Mouse (Mus musculus) liver, embryonic 13.5 days (tissue): Measurements from ENCODE around the gene Pde3a. TPM values are rescaled to one million over a fixed set of nuclear protein-coding genes. Genes with fewer than 3 reads are reported as not detected.

Source experiments
- ATAC-seq: fragments of 200-750 bp; cut with Nextera tagmentation; 2 replicates; pipeline ENCODE4 v1.8.0; 2017; ENCODE audit warnings: low read depth, mild to moderate bottlenecking, moderate number of reproducible peaks, moderate library complexity
- DNase-seq: peaks from one replicate; pipeline ENCODE4 v3.0.0; 2022
- H3K27ac ChIP-seq: fragments of 300-500 bp; sonication (generic); 2 replicates; pipeline ENCODE4 v1.5.1; 2015; ENCODE audit warnings: moderate library complexity, mild to moderate bottlenecking, inconsistent platforms
- H3K27me3 ChIP-seq: fragments of 300-500 bp; sonication (generic); 2 replicates; pipeline ENCODE4 v1.6.1; 2015; ENCODE audit warnings: mild to moderate bottlenecking, inconsistent platforms
- H3K36me3 ChIP-seq: fragments of 300-500 bp; sonication (generic); 2 replicates; pipeline ENCODE4 v1.6.1; 2015; ENCODE audit warnings: mild to moderate bottlenecking, inconsistent platforms
- H3K4me1 ChIP-seq: fragments of 300-500 bp; sonication (generic); replicated peaks from 2 replicates; pipeline ENCODE4 v1.6.1; 2015; ENCODE audit warnings: inconsistent platforms
- H3K4me2 ChIP-seq: fragments of 300-500 bp; sonication (generic); 2 replicates; pipeline ENCODE4 v1.6.1; 2015; ENCODE audit warnings: inconsistent platforms, mild to moderate bottlenecking, moderate library complexity
- H3K4me3 ChIP-seq: fragments of 300-500 bp; sonication (generic); replicated peaks from 2 replicates; pipeline ENCODE4 v1.5.1; 2015; ENCODE audit warnings: mild to moderate bottlenecking, inconsistent platforms
- H3K9ac ChIP-seq: fragments of 300-500 bp; sonication (generic); 2 replicates; pipeline ENCODE4 v1.6.1; 2015; ENCODE audit warnings: mild to moderate bottlenecking, inconsistent platforms
- H3K9me3 ChIP-seq: fragments of 300-500 bp; sonication (generic); replicated peaks from 2 replicates; pipeline ENCODE4 v1.6.1; 2016; ENCODE audit warnings: inconsistent platforms
- WGBS: fragments of 180-500 bp; shearing (Covaris S2); methylation state at CpG from one replicate; pipeline ENCODE4 v1.1.7; 2015; ENCODE audit not compliant: insufficient replicate concordance; 5-methylcytosine and 5-hydroxymethylcytosine counted together
- polyA plus RNA-seq: library from polyadenylated mRNA; unstranded; fragments of >200 nt; fragmentation: Nextera tagmentation; extraction: Ambion mirVana; gene quantifications from 2 replicates; pipeline ENCODE4 v1.2.1, GENCODE M21; 2015

Pde3a gene
- polyA plus RNA-seq, 1 experiment from 2014 or later: 1.2 TPM

DNA sequence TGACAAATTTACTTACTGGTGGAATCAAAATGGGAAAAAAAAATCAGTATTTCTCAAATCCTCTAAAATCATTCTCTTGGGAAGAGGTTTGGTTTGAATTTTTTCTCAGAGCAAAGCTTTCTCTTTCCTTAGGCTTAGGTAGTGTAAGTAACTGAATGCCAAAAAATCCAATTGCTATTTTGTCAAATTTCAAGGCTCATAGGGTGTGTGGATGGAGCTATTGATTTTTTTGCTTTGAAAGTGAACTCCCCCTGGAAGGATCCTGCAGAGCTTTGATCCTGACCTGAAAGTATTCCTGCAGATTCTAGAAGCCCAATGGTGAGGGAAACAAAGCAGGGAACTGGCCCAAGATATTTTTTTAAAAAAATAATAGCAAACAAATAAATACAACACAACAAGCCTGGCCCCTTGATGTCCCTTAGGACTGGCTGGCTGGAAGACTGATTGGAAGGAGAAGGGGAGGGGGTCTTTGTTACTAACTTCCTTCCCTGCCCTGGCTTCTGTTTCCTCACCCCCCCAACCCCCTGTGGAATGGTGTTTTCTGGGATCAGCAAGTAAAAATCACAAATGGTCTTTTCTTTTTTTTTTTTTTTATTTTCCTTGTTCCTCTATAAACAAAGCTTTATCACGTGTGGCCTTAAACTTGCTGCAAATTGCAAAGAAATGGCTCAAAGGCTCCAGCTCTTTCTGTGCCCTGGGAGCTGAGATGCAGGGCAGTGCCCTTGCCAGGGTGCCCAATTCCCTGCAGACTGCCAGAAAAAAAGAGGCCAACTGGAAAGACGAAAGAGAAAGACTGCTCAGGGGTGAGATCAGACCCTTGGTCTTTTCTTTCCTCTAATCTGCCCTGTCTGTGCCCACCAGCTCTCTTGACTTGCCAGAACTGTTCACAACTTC is 274.9 kb downstream of the Pde3a start, which contains the start of gene Slco1c1:
Gene Slco1c1 (plus strand): TSS at position 622 of the 894 bp plus-strand sequence.
- H3K4me2 ChIP-seq: no peak within 1 kb of the TSS
- WGBS: 44% methylated on average over 2 of the region's 2 CpGs
- no peak for DNase-seq

DNA sequence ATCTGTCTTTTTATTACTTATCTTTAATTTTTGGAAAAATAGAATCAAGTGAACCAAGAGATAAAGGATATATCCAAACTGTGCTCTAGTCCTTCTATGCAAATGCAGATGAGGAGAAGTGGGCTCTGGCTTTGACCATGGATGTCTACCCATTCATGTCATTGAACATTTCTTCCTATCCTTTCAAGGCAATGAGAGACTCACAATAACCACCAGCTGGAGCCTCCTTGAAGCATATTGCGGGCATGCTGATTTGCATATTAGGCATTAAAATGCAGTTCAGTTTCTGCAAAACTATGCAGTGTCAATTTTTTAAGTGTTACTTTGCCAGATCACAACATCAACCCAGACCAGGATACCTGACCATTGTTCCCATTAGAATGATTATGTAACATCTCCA is 276.7 kb downstream of the Pde3a start:
- Histone ChIP-seq H3K4me1 (no peaks in the 10 kb centered on the region), H3K9ac (no peak overlapping the region), H3K9me3 (no peaks in the 10 kb centered on the region), H3K27ac (no peak overlapping the region), H3K4me3 (no peak overlapping the region), H3K36me3 (no peaks in the 10 kb centered on the region), H3K4me2 (no peak overlapping the region), H3K27me3 (no peaks in the 10 kb centered on the region)
- WGBS: 84% methylated on average over 1 of the region's 1 CpGs
- DNase-seq (no peak), ATAC-seq (no peak)

More for the DNA sequence above, 274.9 kb downstream of the Pde3a start, which contains the start of gene Slco1c1:
- Histone ChIP-seq H3K4me3 (no peak within 1 kb of the TSS), H3K4me1 (no peaks in the 10 kb centered on the region), H3K36me3 (no peaks in the 10 kb centered on the region), H3K9ac (no peak within 1 kb of the TSS), H3K27me3 (no peaks in the 10 kb centered on the region), H3K27ac (no peak within 1 kb of the TSS), H3K9me3 (no peaks in the 10 kb centered on the region)
- no peak for ATAC-seq

DNA sequence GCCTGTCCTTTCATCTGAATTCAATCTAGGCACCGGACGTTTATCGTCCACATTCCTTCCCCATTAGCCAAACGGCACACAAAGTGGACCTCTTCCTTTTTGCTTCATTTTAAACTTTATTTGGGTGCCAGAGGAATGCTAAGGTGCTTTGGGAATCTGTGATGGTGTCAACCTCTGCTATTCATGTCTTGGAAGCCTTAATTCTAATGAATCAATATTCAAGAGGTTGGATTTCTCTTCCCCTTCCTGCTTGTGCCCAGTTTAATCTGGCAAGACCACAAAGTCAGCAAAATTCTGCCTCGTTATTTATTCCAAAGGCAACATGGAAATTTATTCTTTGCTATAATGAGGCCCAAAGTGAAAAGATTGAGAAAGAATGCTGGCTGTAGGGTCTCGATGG is 281.8 kb downstream of the Pde3a start:
- ATAC-seq (no peak), DNase-seq (no peak)
- Histone ChIP-seq H3K36me3 (no peaks in the 10 kb centered on the region), H3K27me3 (no peaks in the 10 kb centered on the region), H3K4me3 (no peak overlapping the region), H3K9ac (no peak overlapping the region), H3K4me2 (no peak overlapping the region), H3K4me1 (no peaks in the 10 kb centered on the region), H3K9me3 (no peaks in the 10 kb centered on the region), H3K27ac (no peak overlapping the region)
- 63% methylated on average over 6 of the region's 6 CpGs for WGBS

DNA sequence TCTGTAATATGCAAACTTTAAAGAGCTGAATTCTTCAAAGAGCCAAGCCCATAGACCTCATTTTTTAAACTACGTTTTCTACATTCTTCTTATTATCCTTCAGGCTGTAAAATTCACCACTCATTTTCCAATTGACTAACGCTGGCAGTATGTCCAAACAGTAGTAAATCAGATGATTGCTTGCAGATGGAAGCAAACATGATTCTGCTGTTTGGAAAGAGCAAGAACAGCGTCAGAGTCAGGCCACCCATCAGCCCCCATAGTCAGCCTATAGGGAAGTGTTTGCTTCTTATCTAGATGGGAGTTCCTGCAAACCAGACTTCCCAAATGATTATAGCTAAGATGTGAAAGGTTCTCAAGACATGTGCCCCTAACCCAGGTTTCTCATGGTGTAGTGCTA is 288.2 kb downstream of the Pde3a start:
- Histone ChIP-seq H3K27me3 (no peaks in the 10 kb centered on the region), H3K9ac (no peak overlapping the region), H3K36me3 (no peaks in the 10 kb centered on the region), H3K9me3 (no peaks in the 10 kb centered on the region), H3K4me2 (no peak overlapping the region), H3K4me3 (no peak overlapping the region), H3K27ac (no peak overlapping the region), H3K4me1 (no peaks in the 10 kb centered on the region)
- DNase-seq (no peak), ATAC-seq (no peak)
- 38% methylated on average over 3 of the region's 3 CpGs for WGBS

DNA sequence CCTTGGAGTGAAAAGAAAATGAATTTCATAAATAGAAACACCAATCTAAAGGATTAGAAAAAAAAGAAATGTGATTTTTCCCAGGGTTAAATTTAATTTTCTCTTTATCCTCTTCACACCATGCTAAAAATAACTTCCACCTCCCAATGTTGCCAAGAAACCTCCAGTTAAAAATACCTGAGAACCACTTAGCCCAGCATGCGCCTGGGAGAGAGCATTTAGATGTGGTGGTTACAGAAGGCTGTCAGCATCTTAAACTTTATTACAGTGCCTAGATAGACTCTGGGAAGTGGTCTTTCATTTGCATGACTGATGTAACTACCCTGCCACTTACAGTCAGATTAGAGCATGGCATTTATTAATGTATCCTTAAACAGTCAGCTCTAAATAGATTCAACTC is 292.1 kb downstream of the Pde3a start:
- Histone ChIP-seq H3K27ac (no peak overlapping the region), H3K4me3 (no peak overlapping the region), H3K36me3 (no peaks in the 10 kb centered on the region), H3K27me3 (no peaks in the 10 kb centered on the region), H3K9ac (no peak overlapping the region), H3K4me2 (no peak overlapping the region), H3K4me1 (no peaks in the 10 kb centered on the region), H3K9me3 (no peaks in the 10 kb centered on the region)
- ATAC-seq: no peak
- 51% methylated on average over 1 of the region's 1 CpGs for WGBS
- DNase-seq: no peak

DNA sequence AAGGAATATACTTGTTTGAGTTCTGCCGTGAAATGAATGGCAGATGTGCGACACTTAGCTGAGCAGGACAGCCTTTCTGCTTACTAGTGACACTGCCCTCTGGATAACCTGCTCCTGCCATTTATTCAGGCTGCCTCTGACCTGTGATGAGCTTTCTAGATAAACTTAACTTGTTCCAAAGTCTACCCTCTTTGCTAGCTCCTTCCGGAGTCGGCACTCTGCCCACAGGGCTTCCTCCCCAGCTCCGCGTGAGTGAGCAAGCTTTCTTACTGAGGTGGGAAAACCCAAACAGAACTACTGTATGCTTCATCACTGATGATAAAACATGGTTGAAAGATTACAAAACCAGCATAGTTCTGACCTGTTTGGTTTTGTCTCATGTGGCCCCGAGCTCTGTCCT is 294.3 kb downstream of the Pde3a start:
- Histone ChIP-seq H3K4me3 (no peak overlapping the region), H3K27me3 (no peaks in the 10 kb centered on the region), H3K9me3 (no peaks in the 10 kb centered on the region), H3K27ac (no peak overlapping the region), H3K4me1 (no peaks in the 10 kb centered on the region), H3K36me3 (no peaks in the 10 kb centered on the region), H3K4me2 (no peak overlapping the region), H3K9ac (no peak overlapping the region)
- ATAC-seq: no peak
- no peak for DNase-seq
- WGBS: 70% methylated on average over 7 of the region's 7 CpGs
